In the genomic region with DNA sequence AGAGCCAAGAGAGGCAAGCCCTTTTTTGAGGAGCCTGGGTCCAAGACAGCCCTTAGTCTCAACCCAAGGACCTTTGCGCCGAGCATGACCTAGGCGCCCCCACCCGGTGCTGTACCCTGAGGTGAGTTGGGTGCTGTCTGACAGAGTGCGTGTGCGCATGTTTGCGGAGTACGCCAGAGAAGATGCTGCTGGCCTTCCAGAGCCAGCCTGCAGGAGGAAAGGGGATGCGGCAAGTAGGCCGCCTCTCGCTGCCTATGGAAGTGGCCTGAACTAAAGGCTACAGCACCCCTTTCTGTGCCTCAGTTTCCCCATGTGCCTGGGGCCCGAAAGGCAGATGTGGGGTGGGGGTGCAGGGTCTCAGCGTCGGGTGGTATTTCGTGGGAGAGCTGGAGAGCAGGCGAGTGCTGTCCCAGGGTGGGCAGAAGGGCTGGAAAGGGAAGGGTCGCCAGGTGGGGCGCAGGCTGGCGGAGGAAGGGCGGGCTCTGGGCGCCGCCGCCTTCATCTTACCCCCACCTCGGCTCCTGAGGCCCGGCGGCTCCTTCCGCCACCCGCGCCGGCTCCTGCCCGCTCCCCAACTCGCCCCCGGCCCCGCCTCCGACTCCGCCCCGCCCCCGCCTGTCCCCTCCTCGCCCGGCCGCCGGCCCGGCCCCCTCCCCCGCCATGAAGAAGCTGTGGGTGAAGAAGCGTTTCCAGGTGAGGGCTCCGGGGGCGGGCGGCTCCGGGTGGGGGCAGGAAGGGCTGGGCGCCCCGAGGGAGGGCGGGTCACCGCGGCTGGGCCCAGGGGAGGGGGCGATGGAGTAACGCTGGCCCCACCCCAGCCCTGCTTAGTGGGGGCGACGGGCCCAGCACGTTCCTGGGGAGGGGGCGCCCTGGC, we compare ENCODE assay signal across 1 mouse cellular context.
A peak's percentile ranks its signal among the peaks of the same experiment; 100 is the strongest.
TF ChIP-seq lines count a peak whose summit lies in the region.

No protein-coding gene starts in this region.

TF ChIP-seq in MEL, 35 proteins besides CTCF, POLR2A, EP300 and RAD21:
- TF ChIP-seq TCF12 (IDR thresholded peaks at IDR 0.05; ENCODE audit: low read depth, low read length): 0 out of 2 replicates have a peak, but pooled peaks have one; percentile 4
- TF ChIP-seq MYB (IDR thresholded peaks at IDR 0.05; ENCODE audit: low read depth, low read length): no peak
- TF ChIP-seq NRF1 (IDR thresholded peaks at IDR 0.05; ENCODE audit: insufficient read depth, low read depth, low read length, poor library complexity, severe bottlenecking): peak; percentile 52
- peak; percentile 35; the same call in 1 of the 2 replicates for TF ChIP-seq NELFE (IDR thresholded peaks at IDR 0.05; ENCODE audit: low read depth, low read length)
- TF ChIP-seq JUND (IDR thresholded peaks at IDR 0.05; ENCODE audit: low read depth, low read length): no peak
- TF ChIP-seq MXI1 (IDR thresholded peaks at IDR 0.05; ENCODE audit: low read depth, low read length): peak; percentile 36; the same call in 1 of the 2 replicates
- 0 out of 2 replicates have a peak, but pooled peaks have one; percentile 18 for TF ChIP-seq SIN3A (IDR thresholded peaks at IDR 0.05; ENCODE audit: low read length)
- no peak for TF ChIP-seq HCFC1 (IDR thresholded peaks at IDR 0.05; ENCODE audit: low read depth, low read length)
